Mouse (Mus musculus) kidney, postnatal 25 days (tissue): Measurements from ENCODE around the gene Galnt3.

Experiments
- DNase-seq, 2 experiments: peaks; one replicate each; pipeline ENCODE4 v3.0.0; 2021; ENCODE audit warnings: mixed read lengths in 2 of 2

The Galnt3 gene

DNA sequence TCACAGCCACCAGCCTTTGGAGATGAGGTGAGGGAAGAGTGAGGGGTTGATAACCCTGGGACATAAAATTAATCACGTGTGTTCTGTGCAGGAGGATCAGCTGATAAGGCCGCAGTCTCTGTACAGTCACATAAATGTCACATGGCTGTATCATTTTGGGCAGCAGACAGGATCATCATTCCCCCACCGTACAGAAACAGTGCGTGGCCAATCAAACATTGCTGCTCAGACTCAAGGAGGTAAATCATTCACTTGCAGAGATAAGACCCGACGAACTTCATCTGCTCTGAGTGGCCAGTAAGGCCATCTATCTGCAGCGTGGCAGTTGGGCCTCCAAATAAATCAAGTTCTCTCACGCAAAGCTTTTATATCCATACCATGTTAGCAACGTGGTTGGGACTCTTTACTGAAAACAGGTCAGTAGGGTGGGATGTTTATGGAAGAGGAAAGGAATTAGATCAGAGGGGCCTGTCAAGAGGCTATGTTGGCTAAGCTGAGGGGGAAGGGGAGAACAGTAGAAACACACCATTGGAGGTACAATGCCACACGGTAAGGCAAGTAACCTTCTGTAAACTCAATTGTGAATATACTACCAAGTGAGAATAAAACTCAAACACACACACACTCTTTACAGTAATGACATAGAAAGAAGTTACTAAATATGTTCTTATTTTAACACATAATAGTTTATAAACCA lies 20.9 kb downstream of the Galnt3 start:
- no peak for DNase-seq

DNA sequence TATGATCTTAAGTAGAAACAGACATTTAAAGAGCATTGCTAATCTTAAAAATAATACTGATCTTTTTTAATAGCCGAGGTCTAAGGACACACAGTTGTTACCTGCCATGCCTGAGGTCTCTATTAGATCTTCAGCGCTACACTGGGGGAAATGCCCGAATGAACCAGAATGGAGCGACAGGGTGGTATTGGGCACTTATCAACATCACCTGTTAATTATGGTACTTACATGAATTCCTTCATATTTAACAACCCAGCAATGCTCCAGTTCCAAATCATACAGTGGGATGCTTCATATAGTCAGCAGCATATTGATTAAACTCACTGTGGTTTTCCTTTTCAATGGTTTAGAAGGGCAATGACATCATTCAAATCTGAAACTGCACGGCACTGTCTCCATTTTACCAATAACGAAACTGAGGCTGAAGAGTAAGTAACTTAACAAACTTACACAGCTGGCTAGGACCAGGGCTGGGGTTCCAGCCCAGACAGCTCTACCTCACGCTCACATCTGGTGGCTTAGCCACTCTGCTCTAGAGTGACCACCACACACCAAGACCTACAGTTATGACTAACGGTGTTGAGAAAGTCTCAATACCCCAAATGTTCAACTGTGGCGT lies 23.0 kb downstream of the Galnt3 start:
- no peak for DNase-seq

DNA sequence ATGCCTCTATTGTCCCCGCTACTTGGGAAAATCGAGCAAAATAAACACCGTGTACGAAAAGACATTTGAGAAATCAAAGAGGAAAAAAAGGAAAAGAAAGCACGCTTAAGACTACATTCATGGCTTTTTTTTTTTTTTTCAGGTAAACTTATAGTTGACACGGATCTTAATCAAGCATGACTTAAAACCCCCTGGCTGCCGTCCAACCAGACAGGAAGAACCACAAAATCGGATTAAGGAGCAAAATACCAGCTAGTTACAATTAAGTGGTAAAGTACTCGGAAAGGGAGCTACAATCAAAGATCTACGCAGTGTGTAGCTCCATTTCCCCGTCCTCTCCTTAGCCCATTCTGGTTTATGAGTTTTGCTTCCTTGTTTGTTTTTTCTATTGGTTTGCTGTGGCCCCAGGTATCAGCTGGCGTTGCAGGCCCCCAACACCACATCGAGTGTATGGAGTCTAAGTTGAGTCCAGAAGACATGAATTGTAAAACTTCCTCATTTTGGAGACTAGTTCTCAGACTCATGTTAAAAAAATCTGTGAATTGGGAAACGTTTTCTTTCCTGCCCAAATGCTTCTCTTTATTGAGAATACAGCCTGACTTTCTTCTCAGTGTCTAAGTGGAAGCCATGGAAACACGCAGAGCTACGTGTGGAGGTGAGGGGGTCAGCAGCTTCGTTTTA lies 24.0 kb downstream of the Galnt3 start:
- DNase-seq, result peak in 1 of 2 experiments; percentile 36

DNA sequence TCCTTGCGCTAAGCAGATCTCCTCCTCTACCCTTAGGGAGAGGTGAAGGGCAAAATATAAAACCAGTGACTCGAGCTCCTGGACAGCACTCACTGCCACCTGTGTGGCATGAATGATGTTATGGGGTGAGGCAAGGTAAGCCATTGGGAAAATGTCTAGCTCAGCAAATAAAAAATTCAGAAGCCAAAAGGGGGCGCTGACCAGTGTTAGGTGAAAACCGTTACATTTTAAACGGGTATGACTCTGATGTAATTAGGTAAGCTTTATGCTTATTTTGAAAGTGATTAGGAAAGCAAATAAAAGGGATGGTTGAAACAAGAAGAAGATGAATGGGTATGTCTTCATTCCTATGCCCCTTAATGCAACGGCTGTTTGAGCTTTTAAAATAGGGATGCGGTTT lies 24.6 kb downstream of the Galnt3 start:
- DNase-seq, result no peak

DNA sequence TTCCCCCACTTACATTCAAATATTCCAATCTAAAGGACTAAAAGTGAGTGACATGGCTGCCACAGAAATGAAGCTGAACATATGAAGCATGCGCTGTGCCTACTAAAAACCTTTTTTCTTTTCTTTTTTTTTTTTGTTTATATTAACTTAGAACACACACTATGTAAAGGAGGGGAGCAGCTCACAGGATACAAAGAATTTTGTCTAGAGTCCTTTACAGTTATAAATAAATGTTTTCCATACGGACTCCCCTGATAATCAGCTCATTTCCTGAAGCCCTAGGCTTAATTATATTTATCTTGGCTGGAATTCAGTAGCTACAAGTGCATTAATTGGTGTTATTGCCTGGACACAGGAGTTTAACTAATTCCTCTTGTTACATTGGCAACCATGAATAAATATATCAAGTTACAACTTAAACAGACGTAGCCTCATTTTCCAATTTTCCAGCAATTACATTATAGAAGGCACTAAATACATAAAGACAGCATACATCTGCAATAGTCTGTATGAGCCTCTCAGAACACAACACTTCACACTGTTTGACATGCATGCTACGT lies 30.1 kb downstream of the Galnt3 start:
- DNase-seq, result no peak

DNA sequence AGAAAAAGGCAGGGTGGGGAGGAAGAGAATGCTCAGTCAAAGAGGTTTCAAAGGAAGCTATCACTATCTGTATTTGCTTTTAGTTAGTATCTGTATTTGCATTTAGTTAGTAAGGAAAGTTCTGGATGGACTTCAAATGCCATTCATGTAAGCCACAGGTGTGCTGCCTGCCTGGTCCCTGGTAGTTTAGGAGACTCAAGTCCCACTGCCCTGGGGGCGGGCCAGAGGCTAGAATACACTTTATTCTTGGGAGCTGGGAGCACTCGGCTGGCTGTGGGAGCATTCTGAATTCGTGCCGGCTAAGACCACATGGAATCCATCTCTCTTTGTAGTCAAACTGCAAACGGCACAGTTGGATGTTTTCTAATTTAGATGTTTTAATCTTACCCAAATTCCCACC lies 33.5 kb downstream of the Galnt3 start:
- no peak for DNase-seq

DNA sequence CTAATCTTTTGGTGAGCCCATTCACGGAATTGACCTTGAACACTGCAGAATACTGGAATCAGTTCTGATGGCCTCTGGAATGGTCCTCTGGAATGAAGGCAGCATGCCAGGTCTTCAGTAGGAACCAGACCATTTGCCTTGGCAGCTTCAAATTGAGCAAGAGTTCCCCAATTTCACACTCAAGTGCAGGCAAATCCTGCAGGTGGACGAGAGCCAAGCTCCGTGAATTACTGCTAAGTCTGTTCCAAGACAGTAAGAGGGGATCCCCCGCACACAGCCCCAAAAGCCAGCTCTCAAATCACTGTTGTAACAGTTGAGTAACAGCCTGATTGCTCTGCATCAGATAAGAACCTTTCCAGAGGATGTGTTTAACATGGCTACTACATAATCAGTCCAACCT lies 42.9 kb downstream of the Galnt3 start:
- DNase-seq, result no peak

DNA sequence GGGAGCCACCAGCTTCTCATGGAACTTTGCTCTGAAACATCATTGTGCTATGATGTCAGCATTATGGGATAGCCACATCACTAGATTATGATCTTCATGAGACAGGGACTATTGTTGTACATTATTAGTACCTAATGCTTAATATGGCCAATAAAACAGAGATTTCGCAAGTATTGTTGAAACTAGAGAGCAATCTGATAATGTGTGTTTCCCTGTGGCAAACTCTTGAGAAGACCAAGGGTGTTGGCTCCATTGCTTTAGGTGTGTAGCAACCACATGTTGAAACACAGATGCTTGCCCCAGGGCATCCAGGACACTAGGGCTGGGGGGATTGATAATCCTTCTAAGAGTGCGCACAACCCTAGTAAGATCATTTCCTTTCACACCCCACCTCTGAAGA lies 44.1 kb downstream of the Galnt3 start:
- DNase-seq, result no peak

DNA sequence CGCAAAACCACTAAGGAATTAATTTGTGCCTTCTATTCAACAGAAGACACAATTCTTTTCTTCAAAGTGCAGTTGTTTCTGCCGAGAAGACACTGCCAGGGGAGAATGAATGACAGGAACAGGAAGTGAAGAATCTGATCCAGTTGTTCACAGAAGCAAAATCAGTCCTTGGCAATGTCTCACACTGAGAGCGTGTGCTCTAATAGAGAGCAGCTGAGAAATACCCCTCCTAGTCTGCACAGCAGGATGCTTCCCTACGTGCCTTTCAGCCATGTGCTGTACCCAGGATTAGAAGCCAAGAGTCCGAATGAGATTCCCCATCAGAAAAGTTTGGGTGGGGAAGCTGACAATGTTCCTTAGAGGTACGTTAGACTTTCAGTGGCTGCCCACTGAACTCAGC lies 55.3 kb downstream of the Galnt3 start:
- no peak for DNase-seq

DNA sequence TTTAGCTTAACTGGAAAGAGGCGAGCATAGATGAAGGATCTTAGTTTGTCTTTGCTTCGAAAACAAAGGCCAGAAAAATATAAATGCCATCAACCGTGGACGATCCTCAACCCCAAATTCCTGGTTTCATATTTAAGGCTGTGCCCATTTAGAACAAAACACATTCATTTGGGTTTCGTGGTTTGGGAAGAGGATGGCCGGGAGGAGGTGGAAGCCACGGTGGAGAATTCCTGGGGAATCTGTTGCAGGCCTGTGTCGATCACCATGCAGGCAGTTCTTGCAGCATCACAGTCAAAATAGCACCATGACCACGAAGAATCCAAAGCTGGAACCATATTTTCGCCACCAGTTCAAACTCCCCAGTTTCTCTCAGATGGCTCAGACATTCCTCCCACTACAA lies 61.5 kb downstream of the Galnt3 start:
- no peak for DNase-seq

DNA sequence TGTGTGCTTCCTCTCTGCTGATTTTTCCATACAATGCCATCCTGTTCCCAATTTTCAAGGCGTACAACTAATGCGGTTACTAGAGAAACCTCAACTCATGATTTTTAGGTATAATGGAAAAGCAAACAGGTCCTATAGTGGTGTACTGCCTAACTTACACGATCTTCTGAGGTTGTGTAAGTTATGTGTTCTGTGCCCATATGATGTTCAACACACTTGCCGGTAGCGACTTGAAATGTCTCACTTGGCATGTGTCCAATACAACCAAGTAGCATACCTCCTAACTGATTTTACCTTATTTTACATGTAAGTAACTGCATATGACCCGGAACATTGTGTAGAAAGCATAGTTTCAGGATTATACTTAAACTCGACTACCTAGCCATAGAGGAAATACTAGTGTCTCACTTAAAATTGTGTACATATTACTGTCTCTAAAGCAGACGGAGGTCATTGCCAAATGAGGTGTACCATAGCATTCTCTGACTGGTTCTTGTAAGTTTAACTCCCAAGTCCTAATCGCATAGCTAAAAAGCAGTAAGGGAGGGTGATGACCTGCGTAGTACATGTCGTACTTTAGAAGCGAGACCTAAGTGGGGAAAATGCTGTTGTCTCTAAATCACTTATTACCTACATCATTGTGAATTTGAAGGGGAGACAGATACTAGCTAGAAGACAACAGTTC lies 80.2 kb downstream of the Galnt3 start:
- DNase-seq, result no peak

DNA sequence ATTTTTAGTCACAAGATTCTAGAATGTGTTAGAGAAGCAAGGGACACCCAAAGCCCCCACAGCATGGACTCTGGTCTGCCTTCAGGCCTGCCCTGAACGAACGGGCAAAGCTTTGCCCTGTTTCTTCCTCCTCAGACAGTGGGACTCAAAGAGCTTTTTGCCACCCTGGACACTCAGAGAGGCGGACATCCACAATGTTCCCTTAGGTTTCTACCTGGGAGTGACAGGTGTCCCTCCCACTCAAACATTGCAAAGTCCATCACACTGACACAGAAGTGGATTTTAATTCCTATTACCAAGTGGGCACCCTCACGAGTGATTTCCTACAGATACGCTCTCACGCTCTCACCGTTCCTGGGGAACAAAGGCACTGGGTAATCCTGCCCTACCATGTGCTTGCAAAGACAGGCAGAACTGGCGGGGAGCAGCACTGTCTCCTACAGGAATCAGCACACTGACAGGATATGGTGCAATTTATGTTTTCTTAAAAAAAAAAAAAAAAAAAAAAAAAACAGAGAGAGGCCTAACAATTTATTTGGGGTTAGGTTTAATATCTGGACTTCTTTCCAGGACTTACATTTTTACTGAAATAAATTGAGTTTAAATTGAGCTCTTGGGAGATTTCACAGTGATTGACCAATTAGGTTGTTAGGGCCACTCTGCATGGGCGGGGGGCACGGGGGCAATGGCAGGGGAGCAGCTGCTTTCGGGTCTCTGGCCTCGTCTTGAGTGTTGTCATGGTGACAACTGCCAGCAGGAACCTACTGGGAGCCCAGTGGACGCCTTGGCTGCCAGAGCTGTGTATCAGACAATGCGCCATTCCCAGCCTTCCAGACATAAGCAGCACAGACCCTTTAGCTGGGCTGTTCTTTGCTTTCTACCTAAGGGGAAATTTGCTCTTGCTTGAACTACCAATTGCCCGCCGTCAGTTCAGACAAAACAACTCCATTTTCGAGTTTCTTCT lies 81.1 kb downstream of the Galnt3 start:
- DNase-seq, result no peak

DNA sequence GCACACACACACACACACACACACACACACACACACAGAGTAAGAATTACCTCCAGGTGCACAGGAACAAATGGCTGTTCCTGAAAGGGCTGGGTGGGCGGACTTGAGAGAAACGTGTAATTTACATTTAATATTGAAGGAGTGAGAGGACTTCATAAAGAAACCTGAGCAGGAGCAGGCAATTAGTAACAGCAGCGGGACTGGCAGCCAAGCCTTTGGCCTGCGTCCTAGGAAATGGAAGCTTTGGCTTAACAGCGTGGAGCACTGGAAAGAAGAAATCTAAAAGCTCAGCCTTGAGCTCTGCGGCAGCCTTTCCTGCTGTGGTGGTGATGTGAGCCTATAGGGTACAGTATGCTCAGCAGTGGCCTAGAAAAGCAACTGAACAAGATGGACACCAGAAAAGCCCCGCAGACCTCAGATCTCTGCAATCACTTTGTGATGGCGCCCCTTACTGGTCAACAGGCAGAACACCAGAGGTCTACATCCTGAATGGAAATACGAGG lies 82.8 kb downstream of the Galnt3 start:
- peak; percentile 46 to 47 for DNase-seq

DNA sequence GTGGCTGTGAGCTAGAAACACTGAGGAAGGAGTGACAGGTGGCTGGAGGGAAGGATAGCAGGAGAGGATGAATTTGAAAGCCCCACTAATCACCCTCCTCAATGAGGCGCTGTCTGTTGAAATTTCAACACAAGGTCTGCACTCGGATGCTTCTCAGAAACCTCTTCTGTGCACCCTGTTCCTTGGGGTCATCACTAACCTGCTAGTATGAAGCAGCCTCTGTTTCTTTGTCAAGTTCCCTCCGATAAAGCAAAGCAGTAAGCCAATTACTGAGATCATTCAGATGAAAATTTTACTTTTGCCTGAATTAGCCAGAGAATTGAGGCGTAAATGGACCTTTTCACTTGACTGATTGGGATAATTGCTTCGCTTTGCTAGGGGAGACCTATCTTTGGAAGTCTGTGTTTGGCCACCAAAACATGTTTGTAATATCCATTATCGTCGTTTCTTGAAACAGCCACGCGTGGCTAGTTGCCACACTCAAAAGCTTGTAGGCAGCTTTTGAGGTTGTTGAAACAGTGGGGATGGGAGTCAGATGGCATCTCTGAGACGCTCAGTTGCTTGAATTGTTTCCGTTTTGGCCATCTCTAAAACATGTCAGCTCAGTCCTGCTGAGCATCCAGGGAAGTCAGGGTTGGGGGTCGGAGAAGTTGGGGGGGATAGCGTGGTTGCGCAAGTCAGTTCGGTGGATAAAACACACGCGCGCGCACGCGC lies 83.4 kb downstream of the Galnt3 start:
- DNase-seq, result no peak

DNA sequence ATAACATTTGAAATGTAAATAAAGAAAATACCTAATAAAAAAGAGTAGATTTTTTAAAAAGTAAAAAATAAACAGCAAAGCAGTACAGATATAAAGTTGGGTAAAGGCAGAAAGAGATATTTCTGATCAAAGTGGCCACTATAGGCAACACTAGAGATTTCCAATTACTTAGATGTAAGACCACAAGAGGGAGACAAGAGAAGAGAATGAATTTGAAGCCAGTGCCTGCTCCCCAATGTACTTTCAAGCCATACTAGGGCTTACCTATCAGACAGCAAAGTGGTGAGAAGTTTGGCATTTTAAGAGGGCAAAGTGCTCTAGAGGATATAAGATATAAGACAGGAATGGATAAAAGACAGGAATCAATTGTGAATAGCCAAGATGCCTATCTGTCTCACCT lies 84.2 kb downstream of the Galnt3 start:
- no peak for DNase-seq

DNA sequence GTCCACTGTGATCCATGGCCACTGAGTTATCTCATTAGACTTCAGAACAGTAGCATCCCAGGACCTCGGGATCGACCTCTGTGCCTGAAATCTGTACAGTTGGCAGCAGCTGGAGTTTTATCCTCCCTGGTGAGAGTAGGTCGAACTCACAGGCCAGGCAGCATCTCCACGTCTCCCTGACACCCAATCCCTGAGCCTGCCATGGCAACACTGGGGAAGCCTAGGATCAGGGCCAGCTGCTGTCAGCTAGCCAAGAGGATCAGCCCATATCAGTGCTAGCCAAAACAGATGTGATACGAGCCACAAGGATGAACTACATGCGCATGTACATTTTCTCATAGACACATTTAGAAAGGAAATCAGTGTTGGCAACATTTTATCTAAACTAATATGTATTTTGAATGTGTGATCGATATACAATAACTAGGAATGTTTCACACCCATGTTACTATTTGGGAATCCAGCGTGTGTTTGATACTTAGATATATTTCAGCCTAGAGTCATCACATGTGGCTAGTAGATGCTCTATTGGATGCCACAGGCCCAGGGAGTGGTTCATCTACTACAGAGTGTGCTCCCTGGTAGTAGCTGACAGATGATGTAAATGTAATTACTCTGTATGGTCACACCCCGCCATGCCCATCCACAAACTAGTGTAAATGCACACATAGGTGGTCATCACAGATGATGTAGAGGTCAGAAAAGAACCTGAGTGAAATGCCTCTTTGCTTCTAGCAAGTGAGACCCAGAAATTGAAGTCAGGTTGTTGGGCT lies 89.7 kb downstream of the Galnt3 start:
- DNase-seq, result no peak
